ENCODE assay signal across 7 mouse cellular contexts in genomic region chr12:76582841-76583240, GRCm38 (mm10). TPM values are rescaled to one million over a fixed set of nuclear protein-coding genes. Genes with fewer than 3 reads are reported as not detected.
DNase-seq lines count a peak whose midpoint lies in the region; ATAC-seq and TF ChIP-seq lines count a peak whose summit lies in the region.

No protein-coding gene starts in this region.

- no peak for TF ChIP-seq CTCF in kidney, postnatal 0 days (IDR thresholded peaks at IDR 0.05; ENCODE audit: low read depth)

- 0 out of 2 replicates have a peak, but pooled peaks cover 1% of the 10 kb centered on the region for H3K36me3 ChIP-seq in liver, embryonic 11.5 days (ENCODE audit: control insufficient read depth, insufficient read depth, low read length)
- H3K36me3 ChIP-seq in forebrain, embryonic 16.5 days (ENCODE audit: control insufficient read depth, insufficient read depth): no peaks in the 10 kb centered on the region
- peaks cover 6% of the 10 kb centered on the region; the same call in 1 of the 2 replicates for H3K36me3 ChIP-seq in kidney, postnatal 0 days (ENCODE audit: insufficient read depth, low read length)
- no peaks in the 10 kb centered on the region for H3K36me3 ChIP-seq in neural tube, embryonic 15.5 days

- peaks cover 3% of the 10 kb centered on the region; the same call in 1 of the 2 replicates for H3K4me1 ChIP-seq in liver, embryonic 11.5 days (replicated peaks; ENCODE audit: control insufficient read depth, insufficient read depth, low read length)
- H3K4me1 ChIP-seq in forebrain, embryonic 16.5 days (replicated peaks; ENCODE audit: control insufficient read depth, insufficient read depth, low read length): peaks cover 8% of the 10 kb centered on the region
- peaks cover 8% of the 10 kb centered on the region for H3K4me1 ChIP-seq in kidney, postnatal 0 days (replicated peaks; ENCODE audit: insufficient read depth, low read length)
- H3K4me1 ChIP-seq in neural tube, embryonic 15.5 days: peaks cover 8% of the 10 kb centered on the region

- no peak overlapping the region for H3K4me3 ChIP-seq in liver, embryonic 11.5 days (ENCODE audit: low read depth, low read length)
- no peak overlapping the region for H3K4me3 ChIP-seq in forebrain, embryonic 16.5 days (replicated peaks; ENCODE audit: low read length)
- H3K4me3 ChIP-seq in kidney, postnatal 0 days (replicated peaks; ENCODE audit: low read depth, low read length): no peak overlapping the region
- no peak overlapping the region for H3K4me3 ChIP-seq in neural tube, embryonic 15.5 days (replicated peaks)

- no peaks in the 10 kb centered on the region for H3K27me3 ChIP-seq in liver, embryonic 11.5 days (replicated peaks; ENCODE audit: control insufficient read depth, insufficient read depth, low read length)
- H3K27me3 ChIP-seq in forebrain, embryonic 16.5 days (replicated peaks; ENCODE audit: control insufficient read depth, insufficient read depth, low read length): no peaks in the 10 kb centered on the region
- no peaks in the 10 kb centered on the region for H3K27me3 ChIP-seq in kidney, postnatal 0 days (ENCODE audit: insufficient read depth, low read length)
- H3K27me3 ChIP-seq in neural tube, embryonic 15.5 days (replicated peaks): no peaks in the 10 kb centered on the region

- no peak for DNase-seq in liver, embryonic 11.5 days (ENCODE audit: low spot score)
- no peak for DNase-seq in liver
- DNase-seq in adrenal gland, postnatal 4 days (ENCODE audit: low spot score in 2 of 2): peak; percentile 25 to 29
- DNase-seq in kidney, postnatal 0 days (ENCODE audit: low spot score): peak; percentile 42
- no peak for DNase-seq in c-Kit-positive CD71-positive TER-119-positive erythroid progenitor cells, embryonic 14.5 days (ENCODE audit: low spot score)

- H3K27ac ChIP-seq in liver, embryonic 11.5 days (ENCODE audit: low read depth, low read length): no peak overlapping the region
- no peak overlapping the region for H3K27ac ChIP-seq in forebrain, embryonic 16.5 days (ENCODE audit: low read length)
- H3K27ac ChIP-seq in kidney, postnatal 0 days: no peak overlapping the region; the same call in 1 of the 2 replicates
- no peak overlapping the region for H3K27ac ChIP-seq in neural tube, embryonic 15.5 days (replicated peaks)

- no peak overlapping the region for H3K9ac ChIP-seq in liver, embryonic 11.5 days (ENCODE audit: low read depth, low read length)
- no peak overlapping the region for H3K9ac ChIP-seq in forebrain, embryonic 16.5 days (replicated peaks; ENCODE audit: low read depth, low read length)
- H3K9ac ChIP-seq in kidney, postnatal 0 days (ENCODE audit: low read depth, low read length): no peak overlapping the region
- no peak overlapping the region for H3K9ac ChIP-seq in neural tube, embryonic 15.5 days (replicated peaks)

- H3K9me3 ChIP-seq in liver, embryonic 11.5 days (ENCODE audit: control insufficient read depth, low read length): peaks cover 2% of the 10 kb centered on the region; the same call in 1 of the 2 replicates
- H3K9me3 ChIP-seq in forebrain, embryonic 16.5 days (ENCODE audit: control insufficient read depth, low read length): no peaks in the 10 kb centered on the region
- no peaks in the 10 kb centered on the region for H3K9me3 ChIP-seq in kidney, postnatal 0 days (replicated peaks; ENCODE audit: low read length)
- no peaks in the 10 kb centered on the region for H3K9me3 ChIP-seq in neural tube, embryonic 15.5 days (replicated peaks)

- no peak overlapping the region for H3K4me2 ChIP-seq in liver, embryonic 11.5 days
- no peak overlapping the region for H3K4me2 ChIP-seq in forebrain, embryonic 16.5 days (ENCODE audit: low read length)
- H3K4me2 ChIP-seq in kidney, postnatal 0 days (ENCODE audit: low read length): no peak overlapping the region
- H3K4me2 ChIP-seq in neural tube, embryonic 15.5 days: no peak overlapping the region

- 35% methylated on average over 6 of the region's 6 CpGs for WGBS in liver, embryonic 11.5 days
- 20% methylated on average over 6 of the region's 6 CpGs for WGBS in forebrain, embryonic 16.5 days
- WGBS in kidney, postnatal 0 days: 14% methylated on average over 6 of the region's 6 CpGs
- WGBS in neural tube, embryonic 15.5 days: 18% methylated on average over 6 of the region's 6 CpGs

- ATAC-seq in liver, embryonic 11.5 days (replicated peaks; ENCODE audit: low FRiP score): peak; percentile 28; the same call in 1 of the 2 replicates
- peak; percentile 87 for ATAC-seq in forebrain, embryonic 16.5 days
- ATAC-seq in kidney, postnatal 0 days (replicated peaks; ENCODE audit: low FRiP score, low read depth): 0 out of 2 replicates have a peak, but pooled peaks have one; percentile 27
- peak; percentile 53; the same call in 1 of the 2 replicates for ATAC-seq in neural tube, embryonic 15.5 days (ENCODE audit: low FRiP score)

RNA-seq across cellular contexts. Expression of gene Plekhg3, which starts 52.1 kb away (rescaled TPM):
- polyA plus RNA-seq in liver, embryonic 11.5 days (2014; fragmentation: Nextera tagmentation; extraction: Ambion mirVana): 3.4 and 4.1 TPM in 2 replicates
- total RNA-seq in adrenal gland, postnatal 4 days (2021): 10 to 100 TPM; 21.0 to 29.2 TPM
- 1.0 and 1.3 TPM in 2 replicates for polyA plus RNA-seq in forebrain, embryonic 16.5 days (2015; fragmentation: Nextera tagmentation; extraction: Ambion mirVana)
- polyA plus RNA-seq in kidney, postnatal 0 days (2015; fragmentation: Nextera tagmentation; extraction: Ambion mirVana): 14.9 and 17.7 TPM in 2 replicates
- polyA plus RNA-seq in neural tube, embryonic 15.5 days (2015; fragmentation: Nextera tagmentation; extraction: Ambion mirVana): 1.1 and 3.6 TPM in 2 replicates

Comparison
In these comparisons a context has a peak if more than half of its experiments do, and no peak if none do; other contexts are left out.
1. ATAC-seq: peak in every context shown above with its lines; median percentile 87 in forebrain, embryonic 16.5 days; 53 in neural tube, embryonic 15.5 days; 28 in liver, embryonic 11.5 days; 27 in kidney, postnatal 0 days.
2. DNase-seq: peak in adrenal gland, postnatal 4 days (2 of 2) and kidney, postnatal 0 days (single experiment); none in liver, embryonic 11.5 days (single experiment), liver (single experiment) and c-Kit-positive CD71-positive TER-119-positive erythroid progenitor cells, embryonic 14.5 days (single experiment).